Mouse (Mus musculus) hindbrain, embryonic 10.5 days (tissue): ENCODE measurements around the gene Ascl3. TPM values are rescaled to one million over a fixed set of nuclear protein-coding genes. Genes with fewer than 3 reads are reported as not detected.

Source experiments
- DNase-seq: peaks from one replicate; pipeline ENCODE4 v3.0.0-alpha.2; 2017; ENCODE audit warnings: low spot score
- H3K27ac ChIP-seq: fragments of 300-500 bp; sonication (generic); 2 replicates; pipeline ENCODE4 v1.5.1; 2016; ENCODE audit warnings: mild to moderate bottlenecking, moderate library complexity
- H3K27me3 ChIP-seq: fragments of 300-500 bp; sonication (generic); 2 replicates; pipeline ENCODE4 v1.6.1; 2016; ENCODE audit warnings: mild to moderate bottlenecking; ENCODE audit not compliant: poor library complexity, insufficient read depth, severe bottlenecking
- H3K36me3 ChIP-seq: fragments of 300-500 bp; sonication (generic); 2 replicates; pipeline ENCODE4 v1.6.1; 2016; ENCODE audit warnings: mild to moderate bottlenecking, moderate library complexity
- H3K4me1 ChIP-seq: fragments of 300-500 bp; sonication (generic); replicated peaks from 2 replicates; pipeline ENCODE4 v1.6.1; 2016; ENCODE audit warnings: mild to moderate bottlenecking
- H3K4me3 ChIP-seq: fragments of 300-500 bp; sonication (generic); 2 replicates; pipeline ENCODE4 v1.5.1; 2016; ENCODE audit warnings: mild to moderate bottlenecking, moderate library complexity
- H3K9me3 ChIP-seq: fragments of 300-500 bp; sonication (generic); 2 replicates; pipeline ENCODE4 v1.6.1; 2016; ENCODE audit warnings: mild to moderate bottlenecking, moderate library complexity
- WGBS: fragments of 180-500 bp; shearing (Covaris S2); methylation state at CpG from one replicate; pipeline ENCODE4 v1.1.7; 2016; 5-methylcytosine and 5-hydroxymethylcytosine counted together
- polyA plus RNA-seq: library from polyadenylated mRNA; unstranded; fragments of >200 nt; fragmentation: Nextera tagmentation; extraction: Ambion mirVana; gene quantifications from 2 replicates; pipeline ENCODE4 v1.2.1, GENCODE M21; 2016

The Ascl3 gene
- polyA plus RNA-seq, 1 experiment from 2014 or later: 0.24 TPM

DNA sequence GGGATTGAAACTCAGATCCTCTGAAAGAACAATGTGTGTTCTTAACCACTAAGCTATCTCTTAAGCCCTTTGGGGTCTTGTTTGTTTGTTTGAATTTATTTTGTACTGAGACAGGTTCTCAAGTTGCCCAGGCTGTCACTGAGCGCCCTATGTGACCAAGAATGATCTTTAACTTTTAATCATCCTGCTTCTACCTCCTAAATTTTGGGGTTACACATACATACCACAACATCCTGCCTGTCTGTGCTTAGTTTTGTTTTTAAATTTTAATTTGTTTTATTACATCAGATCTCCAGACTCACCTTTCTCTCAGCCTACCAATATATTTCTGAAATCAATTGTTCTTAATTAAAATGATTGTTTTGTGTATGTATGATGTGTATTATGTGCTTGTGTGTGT is 9.5 kb upstream of the Ascl3 start:
- Histone ChIP-seq H3K4me1 (no peaks in the 10 kb centered on the region), H3K9me3 (no peaks in the 10 kb centered on the region), H3K4me3 (no peak overlapping the region), H3K27ac (no peak overlapping the region), H3K27me3 (no peaks in the 10 kb centered on the region), H3K36me3 (peaks cover 65% of the 10 kb centered on the region)
- 80% methylated on average over 1 of the region's 1 CpGs for whole genome bisulfite sequencing
- DNase-seq: no peak

DNA sequence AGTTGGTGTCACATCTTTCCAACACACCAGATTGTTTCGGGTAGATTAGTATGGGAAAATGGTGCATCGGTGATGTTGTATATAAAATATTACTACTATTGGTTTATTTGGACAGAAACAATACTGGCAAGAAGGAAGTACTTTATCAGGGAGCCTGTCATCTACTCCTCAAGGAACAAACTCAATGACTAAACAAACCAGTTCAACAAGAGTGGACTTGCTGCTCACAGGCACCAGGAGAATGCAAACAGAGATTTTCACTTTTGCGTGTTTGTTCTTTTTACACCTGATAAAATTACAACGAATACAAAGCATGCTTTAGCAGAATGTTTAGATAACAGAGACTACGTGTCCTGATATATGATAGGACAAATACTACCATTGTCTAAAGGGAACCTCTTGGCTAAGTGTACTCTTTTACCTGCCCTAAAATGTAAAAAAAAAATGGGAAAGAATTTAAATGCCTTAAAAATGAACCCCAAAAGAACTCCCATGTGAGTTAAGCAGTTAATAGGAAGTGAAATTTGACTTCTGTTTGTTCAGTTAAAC is 8.4 kb upstream of the Ascl3 start:
- no peak overlapping the region for H3K27ac ChIP-seq
- peaks cover 68% of the 10 kb centered on the region for H3K36me3 ChIP-seq
- no peak overlapping the region for H3K4me3 ChIP-seq
- no peaks in the 10 kb centered on the region for H3K4me1 ChIP-seq
- DNase-seq: no peak
- no peaks in the 10 kb centered on the region for H3K9me3 ChIP-seq
- WGBS: 87% methylated on average over 5 of the region's 5 CpGs
- no peaks in the 10 kb centered on the region for H3K27me3 ChIP-seq

DNA sequence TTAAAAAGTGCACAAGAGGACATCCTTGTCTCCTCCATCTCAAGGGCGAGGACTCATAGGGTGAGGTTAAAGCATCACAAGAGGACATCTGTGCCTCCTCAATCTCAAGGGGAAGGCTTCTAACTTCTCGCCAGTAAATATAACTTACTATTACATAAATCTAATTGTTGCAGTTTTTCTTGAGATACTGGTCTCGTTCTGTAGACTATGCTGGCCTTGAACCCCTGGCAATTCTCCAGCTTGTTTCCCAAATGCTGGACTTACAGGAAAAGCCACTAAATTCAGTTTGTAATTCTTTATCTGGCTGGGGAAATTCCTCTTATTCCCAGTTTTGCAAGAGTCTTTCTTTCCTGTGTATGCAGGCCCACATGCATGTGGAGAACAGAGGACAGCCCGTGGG is 3.3 kb upstream of the Ascl3 start:
- peaks cover 27% of the 10 kb centered on the region for H3K36me3 ChIP-seq
- no peak overlapping the region for H3K4me3 ChIP-seq
- 90% methylated on average over 4 of the region's 4 CpGs for WGBS
- no peak overlapping the region for H3K27ac ChIP-seq
- no peaks in the 10 kb centered on the region for H3K9me3 ChIP-seq
- no peak for DNase-seq
- no peaks in the 10 kb centered on the region for H3K27me3 ChIP-seq
- peaks cover 3% of the 10 kb centered on the region; the same call in 1 of the 2 replicates for H3K4me1 ChIP-seq

DNA sequence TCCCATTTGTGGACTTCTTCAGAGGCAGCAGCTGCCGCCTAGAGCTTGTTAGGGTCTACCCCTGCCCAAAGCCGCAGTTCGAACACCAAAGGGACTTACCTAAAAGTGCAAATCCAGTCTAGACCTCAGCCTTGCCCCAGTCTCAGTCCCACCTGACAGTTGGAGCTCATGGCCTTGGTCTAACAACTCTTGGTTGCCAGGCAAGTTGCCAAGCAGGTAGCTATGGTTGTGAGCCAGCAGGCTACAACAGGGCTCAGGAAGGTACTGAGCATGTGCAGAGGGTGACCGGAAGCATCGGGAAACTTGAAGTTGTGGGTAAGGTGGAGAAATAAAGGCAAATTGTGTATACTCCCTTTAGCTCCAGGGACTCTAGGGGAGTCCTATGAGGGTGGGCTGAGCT is 7.8 kb downstream of the Ascl3 start, which contains the start of gene BC051019:
BC051019 (minus strand) TSS at position 154 of the 400 bp plus-strand sequence.
- H3K4me1 ChIP-seq: no peaks in the 10 kb centered on the region
- no peak within 1 kb of the TSS for H3K27ac ChIP-seq
- WGBS: 91% methylated on average over 5 of the region's 5 CpGs
- no peaks in the 10 kb centered on the region for H3K36me3 ChIP-seq
- H3K27me3 ChIP-seq: no peaks in the 10 kb centered on the region
- H3K9me3 ChIP-seq: peaks cover 5% of the 10 kb centered on the region; the same call in 1 of the 2 replicates
- no peak for DNase-seq
- H3K4me3 ChIP-seq: no peak within 1 kb of the TSS

DNA sequence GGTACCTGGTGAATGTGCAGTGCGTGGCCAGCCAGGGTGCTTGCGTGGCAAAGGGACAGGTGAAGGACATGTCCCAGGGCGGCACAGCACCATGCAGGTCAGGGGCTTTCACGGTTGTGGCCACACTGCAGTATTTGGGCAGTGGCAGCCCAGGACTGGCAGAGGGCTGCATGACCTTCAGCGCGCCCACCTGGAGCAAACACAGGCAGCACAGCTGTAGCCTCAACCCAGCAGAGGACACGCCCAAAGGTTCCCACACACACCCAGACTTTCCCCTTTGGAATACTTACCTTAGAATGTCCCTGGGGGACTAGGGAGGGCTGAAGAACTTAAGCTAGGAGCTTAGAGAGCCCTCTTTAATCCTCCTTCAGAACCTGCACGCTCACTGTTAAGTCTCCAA is 8.4 kb downstream of the Ascl3 start:
- no peak overlapping the region for H3K4me3 ChIP-seq
- no peak for DNase-seq
- no peaks in the 10 kb centered on the region for H3K36me3 ChIP-seq
- peaks cover 5% of the 10 kb centered on the region; the same call in 1 of the 2 replicates for H3K9me3 ChIP-seq
- 94% methylated on average over 8 of the region's 8 CpGs for WGBS
- H3K27me3 ChIP-seq: no peaks in the 10 kb centered on the region
- no peaks in the 10 kb centered on the region for H3K4me1 ChIP-seq
- no peak overlapping the region for H3K27ac ChIP-seq

DNA sequence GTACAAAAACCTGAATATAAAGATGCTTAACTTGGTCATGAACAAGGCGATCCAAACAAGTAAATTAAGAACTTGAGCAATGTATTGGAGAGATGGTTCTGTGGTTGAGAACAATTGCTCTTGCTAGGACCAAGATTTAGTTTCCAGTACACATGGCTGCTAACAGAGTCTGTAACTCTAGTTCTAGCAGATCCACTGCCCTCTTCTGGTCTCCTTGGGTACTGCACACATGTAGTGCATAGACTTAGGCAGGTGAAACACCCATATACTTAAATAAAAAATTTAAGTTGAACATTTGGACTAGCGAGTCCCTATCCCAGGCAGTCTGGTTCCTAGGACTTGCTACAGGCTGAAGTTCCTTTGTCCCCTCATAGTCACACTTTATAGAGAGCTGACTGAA is 8.9 kb downstream of the Ascl3 start:
- Histone ChIP-seq H3K36me3 (no peaks in the 10 kb centered on the region), H3K27me3 (no peaks in the 10 kb centered on the region), H3K4me3 (no peak overlapping the region), H3K9me3 (peaks cover 5% of the 10 kb centered on the region; the same call in 1 of the 2 replicates), H3K4me1 (no peaks in the 10 kb centered on the region), H3K27ac (no peak overlapping the region)
- 94% methylated on average over 2 of the region's 2 CpGs for WGBS
- no peak for DNase-seq

DNA sequence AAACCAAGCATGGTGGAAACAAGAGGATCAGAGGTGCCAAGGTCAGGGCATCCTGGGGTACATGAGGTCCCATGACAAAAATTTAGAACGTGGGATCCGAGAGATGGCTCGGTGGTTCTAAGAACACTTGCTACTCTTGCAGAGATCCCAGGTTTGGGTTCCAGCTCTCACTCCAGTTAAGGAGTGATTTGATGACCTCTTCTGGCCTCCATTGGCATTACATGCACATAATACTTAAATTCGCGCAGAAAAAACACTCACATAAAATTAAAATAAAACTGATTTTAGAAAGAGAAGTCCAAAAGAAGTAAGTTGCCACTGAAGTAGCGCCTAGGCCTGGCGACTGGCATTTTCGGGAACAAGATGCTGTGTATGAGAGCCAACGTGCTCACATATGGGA is 12.2 kb downstream of the Ascl3 start:
- Histone ChIP-seq H3K27me3 (no peaks in the 10 kb centered on the region), H3K4me1 (no peaks in the 10 kb centered on the region), H3K4me3 (no peak overlapping the region), H3K36me3 (no peaks in the 10 kb centered on the region), H3K27ac (no peak overlapping the region), H3K9me3 (peaks cover 5% of the 10 kb centered on the region; the same call in 1 of the 2 replicates)
- DNase-seq: no peak
- 65% methylated on average over 9 of the region's 9 CpGs for WGBS

DNA sequence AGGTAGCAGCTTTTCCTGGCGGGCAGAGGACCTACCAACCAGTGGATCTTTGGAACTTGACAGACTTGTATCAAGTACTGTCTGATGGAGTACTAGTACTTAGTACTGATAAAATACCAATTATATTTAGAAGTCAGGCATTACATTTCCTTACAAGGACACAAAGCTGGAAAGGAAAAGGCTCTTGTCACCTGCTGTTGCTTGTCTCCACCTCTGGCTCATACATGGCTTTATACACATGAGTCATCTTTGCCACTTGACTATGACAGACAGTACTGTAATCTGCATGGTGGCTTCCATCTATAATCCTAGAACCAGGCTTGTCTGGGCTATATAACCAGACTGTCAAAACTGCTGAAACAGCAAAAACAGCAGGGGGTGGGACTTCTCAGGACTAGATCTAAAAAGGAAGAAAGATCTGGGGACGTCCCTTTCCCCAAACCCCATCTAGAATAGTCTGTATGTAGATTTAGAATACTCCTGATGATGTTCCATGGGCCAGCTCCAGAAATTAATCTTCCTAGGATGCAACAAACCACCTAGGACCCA is 18.0 kb downstream of the Ascl3 start:
- H3K27ac ChIP-seq: no peak overlapping the region
- WGBS: 84% methylated on average over 2 of the region's 2 CpGs
- H3K27me3 ChIP-seq: no peaks in the 10 kb centered on the region
- H3K4me1 ChIP-seq: 0 out of 2 replicates have a peak, but pooled peaks cover 3% of the 10 kb centered on the region
- H3K36me3 ChIP-seq: peaks cover 49% of the 10 kb centered on the region
- DNase-seq: no peak
- no peak overlapping the region for H3K4me3 ChIP-seq
- no peaks in the 10 kb centered on the region for H3K9me3 ChIP-seq

DNA sequence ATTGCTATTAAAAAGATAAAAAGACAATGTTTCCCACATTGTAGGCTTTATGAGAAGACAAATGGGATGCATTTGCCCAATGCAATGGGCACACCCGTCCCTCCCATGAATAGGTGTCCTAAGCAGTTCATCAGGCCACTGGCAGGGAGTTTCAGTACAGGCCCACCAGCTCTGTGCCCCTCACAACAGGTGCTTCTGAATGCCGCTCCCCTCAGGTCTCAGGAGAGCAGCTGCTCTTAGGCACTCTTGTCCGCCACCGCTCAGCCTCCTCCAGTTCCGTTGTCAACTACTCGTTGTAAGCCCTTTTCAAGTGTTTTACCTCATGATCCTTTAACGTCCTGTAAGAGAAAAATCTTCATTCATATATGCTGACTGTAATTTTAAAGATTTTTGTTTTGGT is 19.3 kb downstream of the Ascl3 start:
- Histone ChIP-seq H3K4me3 (no peak overlapping the region), H3K36me3 (peaks cover 62% of the 10 kb centered on the region), H3K4me1 (0 out of 2 replicates have a peak, but pooled peaks cover 3% of the 10 kb centered on the region), H3K27ac (no peak overlapping the region), H3K27me3 (no peaks in the 10 kb centered on the region), H3K9me3 (no peaks in the 10 kb centered on the region)
- no peak for DNase-seq
- WGBS: 91% methylated on average over 7 of the region's 7 CpGs

DNA sequence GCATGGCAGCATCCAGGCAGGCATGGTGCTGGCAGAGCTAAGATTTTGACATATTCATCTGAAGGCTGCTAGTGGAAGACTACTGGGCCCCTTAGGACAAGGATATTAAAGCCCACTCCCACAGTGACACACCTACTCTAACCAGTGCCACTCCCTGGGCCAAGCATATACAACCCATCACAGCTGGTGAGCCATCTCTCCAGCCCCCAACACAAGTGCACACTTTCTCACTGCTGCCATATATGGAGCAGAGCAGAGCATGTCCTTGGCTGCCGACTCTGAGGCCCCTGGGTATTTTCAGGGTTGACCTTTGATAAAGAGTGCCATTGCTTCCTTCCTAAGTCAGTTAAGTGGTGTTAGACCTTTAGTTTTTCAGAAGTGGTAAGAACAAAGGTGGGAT is 21.5 kb downstream of the Ascl3 start:
- H3K9me3 ChIP-seq: no peaks in the 10 kb centered on the region
- H3K27me3 ChIP-seq: no peaks in the 10 kb centered on the region
- H3K36me3 ChIP-seq: peaks cover 63% of the 10 kb centered on the region
- 70% methylated on average over 1 of the region's 1 CpGs for WGBS
- H3K27ac ChIP-seq: no peak overlapping the region
- no peak for DNase-seq
- no peak overlapping the region for H3K4me3 ChIP-seq
- H3K4me1 ChIP-seq: peaks cover 8% of the 10 kb centered on the region; the same call in 1 of the 2 replicates

DNA sequence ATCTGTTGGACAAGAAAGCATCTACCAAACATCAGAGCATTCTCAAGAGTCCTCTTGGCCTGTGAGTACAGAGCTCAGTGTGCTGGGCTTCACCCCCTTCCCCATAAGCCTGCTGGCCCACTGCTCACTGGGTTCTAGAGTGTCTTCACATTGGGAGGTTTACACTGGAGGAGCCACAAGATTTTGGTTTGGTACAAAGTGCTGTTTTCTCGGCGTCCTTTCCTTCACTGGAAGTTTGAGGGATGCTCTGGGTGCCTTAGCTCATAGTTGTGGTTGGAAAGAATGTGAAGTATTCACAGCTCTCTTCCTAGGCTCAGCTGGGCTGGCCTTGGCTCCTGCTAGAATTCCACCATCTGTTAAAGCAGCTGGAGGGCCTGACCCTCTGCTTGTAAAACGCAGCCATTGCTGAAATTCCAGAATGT is 22.6 kb downstream of the Ascl3 start:
- peak; percentile 20 for DNase-seq
- Histone ChIP-seq H3K4me3 (no peak overlapping the region), H3K4me1 (peaks cover 19% of the 10 kb centered on the region), H3K27ac (no peak overlapping the region), H3K27me3 (no peaks in the 10 kb centered on the region), H3K36me3 (peaks cover 63% of the 10 kb centered on the region), H3K9me3 (no peaks in the 10 kb centered on the region)
- 67% methylated on average over 3 of the region's 3 CpGs for WGBS

DNA sequence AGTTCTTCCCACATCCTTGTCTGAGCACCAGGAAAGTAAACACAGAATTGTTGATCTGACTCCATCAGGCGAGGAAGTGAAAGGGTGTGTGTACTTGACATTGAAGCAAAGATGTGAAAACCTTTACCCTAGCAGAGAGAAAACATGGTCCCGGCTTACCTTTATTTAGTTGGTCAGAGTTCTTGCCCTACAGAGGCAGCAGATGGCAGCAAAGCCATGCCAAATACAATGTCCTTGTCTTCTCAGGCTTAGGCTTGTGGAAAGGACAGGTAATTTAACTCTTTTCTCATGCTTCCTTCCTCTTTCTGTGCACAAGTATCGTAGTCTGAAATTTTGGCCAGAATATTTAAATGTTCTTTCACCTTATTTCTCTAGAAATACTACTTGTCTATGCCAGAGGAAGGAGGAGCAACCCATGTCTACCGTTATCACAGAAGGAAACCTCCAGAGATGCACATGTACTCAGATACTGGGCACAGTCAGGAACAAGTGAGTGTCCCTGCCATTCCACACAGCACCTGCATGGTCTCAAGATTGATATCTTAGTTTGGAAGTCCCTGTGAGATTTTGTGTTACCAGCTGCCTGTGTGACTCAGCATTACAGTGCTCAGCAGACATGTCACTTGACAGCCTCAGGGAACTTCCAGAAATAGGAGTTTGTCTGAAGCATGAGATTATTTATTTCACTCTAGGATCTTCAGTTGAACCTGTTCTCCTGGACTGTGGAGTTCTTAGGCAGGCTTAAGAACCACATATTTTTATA is 24.3 kb downstream of the Ascl3 start:
- Histone ChIP-seq H3K9me3 (no peaks in the 10 kb centered on the region), H3K27me3 (peaks cover 11% of the 10 kb centered on the region), H3K4me1 (peaks cover 31% of the 10 kb centered on the region), H3K36me3 (peaks cover 50% of the 10 kb centered on the region), H3K4me3 (no peak overlapping the region), H3K27ac (no peak overlapping the region)
- peak; percentile 30 for DNase-seq
- WGBS: 60% methylated on average over 4 of the region's 4 CpGs

DNA sequence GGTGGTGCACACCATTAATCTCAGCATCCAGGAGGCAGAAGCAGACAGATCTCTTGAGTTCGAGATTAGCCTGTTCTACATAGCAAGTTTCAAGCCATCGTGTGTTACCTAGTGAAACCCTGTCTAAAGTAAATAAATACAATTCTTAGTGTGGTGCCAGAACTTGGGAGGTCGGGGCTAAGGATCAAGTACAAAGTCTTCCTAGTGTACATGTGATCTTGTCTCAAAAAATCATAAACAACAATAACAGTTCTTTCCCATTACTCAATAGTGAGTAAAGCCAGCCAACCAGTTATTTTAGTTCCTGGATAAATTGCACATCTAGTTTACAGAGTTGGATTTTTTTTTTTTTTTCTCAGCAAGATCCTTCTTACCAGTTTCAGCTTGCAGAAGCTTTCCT is 27.1 kb downstream of the Ascl3 start:
- Histone ChIP-seq H3K27ac (peak overlapping the region; percentile 93), H3K4me3 (peak overlapping the region; percentile 75), H3K36me3 (peaks cover 23% of the 10 kb centered on the region), H3K27me3 (peaks cover 11% of the 10 kb centered on the region), H3K9me3 (no peaks in the 10 kb centered on the region), H3K4me1 (peaks cover 31% of the 10 kb centered on the region)
- DNase-seq: no peak
- 69% methylated on average over 3 of the region's 3 CpGs for WGBS
